Mouse (Mus musculus) embryonic facial prominence, embryonic 11.5 days (tissue): ENCODE results near the gene Eif4enif1. TPM values are rescaled to one million over a fixed set of nuclear protein-coding genes. Genes with fewer than 3 reads are reported as not detected.

Experiments used
- ATAC-seq: fragments of 200-750 bp; cut with Nextera tagmentation; replicated peaks from 2 replicates; pipeline ENCODE4 v1.8.0; 2017; ENCODE audit warnings: low read depth; ENCODE audit not compliant: insufficient number of reproducible peaks, low FRiP score, low TSS enrichment
- DNase-seq: peaks from one replicate; pipeline ENCODE4 v3.0.0-alpha.2; 2015; ENCODE audit warnings: low spot score
- H3K27ac ChIP-seq: fragments of 300-500 bp; sonication (generic); replicated peaks from 2 replicates; pipeline ENCODE4 v1.5.1; 2014; ENCODE audit warnings: mild to moderate bottlenecking, low read depth, low read length, control low read depth
- H3K27me3 ChIP-seq: fragments of 300-500 bp; sonication (generic); 2 replicates; pipeline ENCODE4 v1.6.1; 2014; ENCODE audit warnings: mild to moderate bottlenecking, low read length, moderate library complexity, mixed read lengths; ENCODE audit not compliant: control insufficient read depth, insufficient read depth
- H3K36me3 ChIP-seq: fragments of 300-500 bp; sonication (generic); replicated peaks from 2 replicates; pipeline ENCODE4 v1.6.1; 2014; ENCODE audit warnings: low read depth, mild to moderate bottlenecking, low read length, moderate library complexity, mixed read lengths; ENCODE audit not compliant: control insufficient read depth, insufficient read depth
- H3K4me1 ChIP-seq: fragments of 300-500 bp; sonication (generic); 2 replicates; pipeline ENCODE4 v1.6.1; 2014; ENCODE audit warnings: low read length, mixed read lengths; ENCODE audit not compliant: control insufficient read depth, insufficient read depth
- H3K4me2 ChIP-seq: fragments of 300-500 bp; sonication (generic); 2 replicates; pipeline ENCODE4 v1.6.1; 2014; ENCODE audit warnings: low read depth, mild to moderate bottlenecking, control low read depth, low read length, moderate library complexity
- H3K4me3 ChIP-seq: fragments of 300-500 bp; sonication (generic); 2 replicates; pipeline ENCODE4 v1.5.1; 2014; ENCODE audit warnings: low read depth, low read length, control low read depth
- H3K9ac ChIP-seq: fragments of 300-500 bp; sonication (generic); replicated peaks from 2 replicates; pipeline ENCODE4 v1.6.1; 2014; ENCODE audit warnings: mild to moderate bottlenecking, control low read depth, low read length
- H3K9me3 ChIP-seq: fragments of 300-500 bp; sonication (generic); replicated peaks from 2 replicates; pipeline ENCODE4 v1.6.1; 2016; ENCODE audit warnings: mild to moderate bottlenecking, low read length, inconsistent platforms, mixed read lengths; ENCODE audit not compliant: control insufficient read depth
- WGBS: fragments of 180-500 bp; shearing (Covaris S2); extraction: QIAGEN DNeasy Blood & Tissue Kit; methylation state at CpG from one replicate; pipeline ENCODE4 v1.1.7; 2014; 5-methylcytosine and 5-hydroxymethylcytosine counted together
- polyA plus RNA-seq: library from polyadenylated mRNA; unstranded; fragments of >200 nt; fragmentation: Nextera tagmentation; extraction: Ambion mirVana; gene quantifications from 2 replicates; pipeline ENCODE4 v1.2.1, GENCODE M21; 2014

Eif4enif1 gene
- polyA plus RNA-seq, 1 experiment from 2014 or later = 61.8 TPM

- Histone ChIP-seq H3K4me3 (no peak overlapping the region), H3K27ac (no peak overlapping the region), H3K4me1 (no peaks in the 10 kb centered on the region), H3K27me3 (no peaks in the 10 kb centered on the region), H3K4me2 (no peak overlapping the region), H3K36me3 (no peaks in the 10 kb centered on the region), H3K9ac (no peak overlapping the region), H3K9me3 (no peaks in the 10 kb centered on the region; the same call in 1 of the 2 replicates)
- WGBS = 90% methylated on average over 6 of the region's 6 CpGs
- ATAC-seq (no peak), DNase-seq (no peak)
Observed at GRCm38 (mm10) chr11:3283645-3284044, 81.5 kb downstream of the Eif4enif1 start.

DNA sequence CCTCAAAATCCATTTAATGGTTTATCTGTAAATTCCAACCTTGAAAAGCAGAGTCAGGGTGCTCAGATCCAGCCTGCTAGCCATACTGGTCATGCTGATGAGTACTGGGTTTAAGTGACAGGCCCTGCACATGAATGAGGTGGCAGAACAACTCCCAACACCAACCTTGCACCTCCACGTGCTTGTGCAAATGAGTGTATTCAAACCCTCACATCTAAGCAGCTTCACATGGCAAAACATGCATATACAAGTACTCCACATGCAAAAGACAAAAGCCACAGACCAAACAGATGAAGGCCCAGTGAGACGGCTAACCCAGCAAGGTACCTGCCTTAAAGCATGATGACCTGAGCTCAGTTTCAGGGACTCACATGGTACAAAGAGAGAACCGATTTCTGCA is 83.7 kb downstream of the Eif4enif1 start:
- Histone ChIP-seq H3K4me2 (no peak overlapping the region), H3K4me3 (no peak overlapping the region), H3K27ac (no peak overlapping the region), H3K9ac (no peak overlapping the region), H3K36me3 (no peaks in the 10 kb centered on the region), H3K4me1 (no peaks in the 10 kb centered on the region), H3K9me3 (no peaks in the 10 kb centered on the region; the same call in 1 of the 2 replicates), H3K27me3 (no peaks in the 10 kb centered on the region)
- no peak for ATAC-seq
- no peak for DNase-seq
- WGBS = 77% methylated on average over 3 of the region's 3 CpGs

GRCm38 (mm10) chr11:3287131-3287530 is 84.9 kb downstream of the Eif4enif1 start:
- no peak overlapping the region for H3K4me3 ChIP-seq
- H3K36me3 ChIP-seq = no peaks in the 10 kb centered on the region; the same call in 1 of the 2 replicates
- no peak overlapping the region for H3K27ac ChIP-seq
- H3K27me3 ChIP-seq = no peaks in the 10 kb centered on the region
- ATAC-seq (no peak), DNase-seq (peak; percentile 47)
- H3K9ac ChIP-seq = no peak overlapping the region
- 51% methylated on average over 6 of the region's 6 CpGs for WGBS
- no peaks in the 10 kb centered on the region for H3K9me3 ChIP-seq
- no peaks in the 10 kb centered on the region for H3K4me1 ChIP-seq
- no peak overlapping the region for H3K4me2 ChIP-seq

DNA sequence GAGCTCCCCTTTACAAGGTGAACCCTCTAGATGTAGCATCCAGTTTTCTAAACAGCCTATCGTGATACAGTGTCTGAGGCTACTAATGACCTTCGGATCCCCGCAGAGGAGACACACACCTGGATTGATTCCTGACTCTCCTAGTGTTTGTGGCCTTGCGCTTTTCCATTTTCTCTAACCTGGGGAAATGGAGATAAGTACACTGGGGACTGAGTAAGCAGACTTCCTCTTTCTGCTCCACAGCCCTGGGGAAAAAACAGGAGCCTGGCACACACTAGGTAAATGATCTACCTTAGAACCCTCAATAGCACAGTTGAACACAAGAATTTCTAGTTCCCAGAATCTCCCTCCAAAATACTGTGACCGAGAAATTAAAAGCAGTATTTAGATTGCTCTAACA is 85.7 kb downstream of the Eif4enif1 start:
- DNase-seq (no peak), ATAC-seq (no peak)
- WGBS = 58% methylated on average over 5 of the region's 5 CpGs
- Histone ChIP-seq H3K9ac (peak overlapping the region; percentile 98; the same call in 1 of the 2 replicates), H3K4me2 (peak overlapping the region; percentile 98; the same call in 1 of the 2 replicates), H3K36me3 (no peaks in the 10 kb centered on the region; the same call in 1 of the 2 replicates), H3K4me3 (no peak overlapping the region), H3K9me3 (no peaks in the 10 kb centered on the region), H3K4me1 (no peaks in the 10 kb centered on the region; the same call in 1 of the 2 replicates), H3K27ac (no peak overlapping the region), H3K27me3 (no peaks in the 10 kb centered on the region)

- peaks cover 4% of the 10 kb centered on the region for H3K4me1 ChIP-seq
- H3K9me3 ChIP-seq = no peaks in the 10 kb centered on the region
- H3K4me2 ChIP-seq = peak within 1 kb of the TSS; percentile 98
- peak within 1 kb of the TSS; percentile 100 for H3K27ac ChIP-seq
- ATAC-seq = peak; percentile 16
- H3K36me3 ChIP-seq = peaks cover 2% of the 10 kb centered on the region; the same call in 1 of the 2 replicates
- peak within 1 kb of the TSS; percentile 98 for H3K9ac ChIP-seq
- peak; percentile 76 for DNase-seq
- H3K4me3 ChIP-seq = peak within 1 kb of the TSS; percentile 94
- WGBS = under 1% methylated on average over 41 of the region's 41 CpGs
- no peaks in the 10 kb centered on the region for H3K27me3 ChIP-seq
Observed at GRCm38 (mm10) chr11:3288521-3289301, 86.5 kb downstream of the Eif4enif1 start, which contains the start of gene Patz1. Gene Patz1, plus strand, starts transcription at chr11:3288874.

DNA sequence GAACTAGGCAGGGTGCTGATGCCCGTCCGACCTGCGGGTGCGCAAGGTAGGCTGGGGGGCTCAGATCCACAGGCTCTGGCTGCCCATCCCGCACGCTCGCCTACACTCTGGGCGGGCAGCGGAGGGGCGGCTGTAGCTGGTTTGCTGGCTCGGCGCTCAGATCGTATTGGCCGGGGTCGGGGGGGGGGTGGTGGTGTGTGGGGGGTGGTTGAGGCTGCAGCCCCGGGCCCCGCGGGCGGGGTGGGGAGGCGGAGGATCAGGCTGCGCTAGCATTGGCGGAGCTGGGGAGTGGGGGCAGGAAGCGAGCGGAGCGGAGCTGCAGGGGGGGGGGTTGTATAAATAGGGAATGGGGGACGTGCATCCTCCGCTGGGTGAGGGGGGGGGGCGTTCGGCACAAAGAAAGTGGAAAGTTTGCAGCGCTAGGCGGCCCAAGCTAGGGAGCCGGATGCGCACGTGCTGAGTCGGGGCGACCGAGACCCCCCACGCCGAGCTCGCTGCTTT is 87.2 kb downstream of the Eif4enif1 start:
- WGBS = 1% methylated on average over 24 of the region's 40 CpGs

DNA sequence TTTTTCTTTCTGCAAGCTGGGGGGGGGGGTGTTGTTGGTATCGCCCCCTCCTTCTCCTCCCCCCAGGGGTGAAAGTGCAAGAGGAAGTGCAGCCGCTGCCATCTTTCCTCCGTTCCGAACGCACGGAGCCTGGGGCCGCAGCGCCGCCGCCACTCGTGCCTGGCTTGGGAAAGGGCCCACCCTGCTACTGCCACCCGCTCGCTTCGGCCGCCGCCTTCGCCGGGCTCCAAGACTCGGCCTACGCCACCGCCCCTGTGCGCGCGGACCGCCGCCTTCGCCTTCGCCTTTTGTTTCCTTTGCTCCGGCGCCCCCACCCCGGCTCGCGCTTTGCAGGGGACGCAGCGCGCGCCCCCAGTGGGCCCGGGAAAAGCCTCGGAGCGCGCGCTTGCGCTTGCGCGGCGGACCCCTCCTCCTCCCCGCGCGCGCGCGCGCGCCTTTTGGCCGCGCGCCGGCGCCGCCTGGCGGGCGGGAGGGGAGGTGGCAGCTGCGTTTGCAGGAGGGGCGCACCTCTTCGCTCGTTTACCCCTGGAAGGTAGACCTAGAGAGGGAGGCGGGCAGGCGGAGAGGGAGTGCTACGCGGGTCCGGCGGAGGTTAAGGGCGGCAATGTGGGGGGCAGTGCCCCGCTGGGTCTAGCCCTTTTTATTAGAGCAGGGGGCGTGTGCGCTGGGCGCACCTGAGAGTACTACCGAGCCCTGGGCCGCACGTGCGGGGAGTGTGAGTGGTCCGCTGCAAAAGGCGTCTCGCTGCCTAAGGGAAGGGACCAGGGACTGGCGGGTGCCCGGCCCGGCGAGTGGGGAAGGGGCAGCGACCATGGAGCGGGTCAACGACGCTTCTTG is 87.8 kb downstream of the Eif4enif1 start:
- WGBS = under 1% methylated on average over 72 of the region's 92 CpGs
- peak overlapping the region; percentile 94 for H3K4me3 ChIP-seq
- no peaks in the 10 kb centered on the region for H3K9me3 ChIP-seq
- no peaks in the 10 kb centered on the region for H3K27me3 ChIP-seq
- peaks cover 10% of the 10 kb centered on the region for H3K36me3 ChIP-seq
- peak overlapping the region; percentile 98 for H3K9ac ChIP-seq
- peak overlapping the region; percentile 98 for H3K4me2 ChIP-seq
- H3K4me1 ChIP-seq = peaks cover 5% of the 10 kb centered on the region
- peak; percentile 25 for ATAC-seq
- DNase-seq = peak; percentile 94
- H3K27ac ChIP-seq = peak overlapping the region; percentile 100

More for the DNA sequence above, 87.2 kb downstream of the Eif4enif1 start:
- Histone ChIP-seq H3K36me3 (peaks cover 7% of the 10 kb centered on the region), H3K27me3 (no peaks in the 10 kb centered on the region), H3K4me2 (peak overlapping the region; percentile 98), H3K9me3 (no peaks in the 10 kb centered on the region), H3K9ac (peak overlapping the region; percentile 98), H3K27ac (peak overlapping the region; percentile 100), H3K4me3 (peak overlapping the region; percentile 94), H3K4me1 (peaks cover 5% of the 10 kb centered on the region)
- ATAC-seq (peak; percentile 81), DNase-seq (peak; percentile 95)
